Mouse (Mus musculus): ENCODE data around the gene Slc7a6os. TPM values are rescaled to one million over a fixed set of nuclear protein-coding genes. Genes with fewer than 3 reads are reported as not detected.

Slc7a6os gene
- total RNA-seq, 2 experiments from 2014 or later, result 11.7 to 13.3 TPM

GRCm38 (mm10) chr8:106177594-106177993 is 33.1 kb downstream of the Slc7a6os start:
- DNase-seq, result no peak

GRCm38 (mm10) chr8:106176891-106177290 is 33.8 kb downstream of the Slc7a6os start:
- DNase-seq, result no peak

GRCm38 (mm10) chr8:106173566-106173965 is 37.2 kb downstream of the Slc7a6os start:
- no peak for DNase-seq

- DNase-seq, result no peak
Measured at GRCm38 (mm10) chr8:106169934-106170480, 40.7 kb downstream of the Slc7a6os start.

GRCm38 (mm10) chr8:106169017-106169933 is 41.5 kb downstream of the Slc7a6os start:
- peak; percentile 37 for DNase-seq

- peak; percentile 83 for DNase-seq
Measured at GRCm38 (mm10) chr8:106168356-106169016, 42.2 kb downstream of the Slc7a6os start, which contains the start of gene Slc7a6. Gene Slc7a6 (plus strand): TSS chr8:106168857.

- peak; percentile 69 for DNase-seq
Measured at GRCm38 (mm10) chr8:106165460-106165859, 45.3 kb downstream of the Slc7a6os start.

GRCm38 (mm10) chr8:106163251-106163650 is 47.5 kb downstream of the Slc7a6os start:
- no peak for DNase-seq

- no peak for DNase-seq
Measured at GRCm38 (mm10) chr8:106159876-106160275, 50.9 kb downstream of the Slc7a6os start.

- DNase-seq, result no peak
Measured at GRCm38 (mm10) chr8:106158381-106158780, 52.4 kb downstream of the Slc7a6os start.

GRCm38 (mm10) chr8:106157419-106157818 is 53.3 kb downstream of the Slc7a6os start:
- DNase-seq, result no peak

GRCm38 (mm10) chr8:106152876-106153275 is 57.9 kb downstream of the Slc7a6os start:
- DNase-seq, result no peak

GRCm38 (mm10) chr8:106151041-106151440 is 59.7 kb downstream of the Slc7a6os start:
- DNase-seq, result no peak

Other genes starting within 250 kb of the Slc7a6os start
- 10 to 100 TPM; 18.7 to 26.6 TPM for gene Slc12a4, start 244.8 kb downstream of the Slc7a6os start, total RNA-seq (2021)
- gene Dpep3, start 231.5 kb downstream of the Slc7a6os start, total RNA-seq (2021), result not detected
- gene Dus2, start 219.6 kb downstream of the Slc7a6os start, total RNA-seq (2021), result 10 to 100 TPM in 1 of 2 experiments, 1 to 10 TPM in 1; 9.6 to 11.1 TPM
- not detected for gene Dpep2nb, start 205.0 kb downstream of the Slc7a6os start, total RNA-seq (2021)
- 1 to 10 TPM; 8.0 to 8.4 TPM for gene Ddx28, start 199.1 kb downstream of the Slc7a6os start, total RNA-seq (2021)
- 10 to 100 TPM; 25.3 to 30.7 TPM for gene Nfatc3, start 152.1 kb downstream of the Slc7a6os start, total RNA-seq (2021)
- gene Esrp2, start 74.0 kb downstream of the Slc7a6os start, total RNA-seq (2021), result under 1 TPM in 1 of 2 experiments, not detected in 1; 0.07 TPM
- gene Pla2g15, start 60.5 kb downstream of the Slc7a6os start, total RNA-seq (2021), result 1 to 10 TPM; 4.7 to 6.6 TPM
- gene Slc7a6, start 42.1 kb downstream of the Slc7a6os start, total RNA-seq (2021), result 10 to 100 TPM in 1 of 2 experiments, 1 to 10 TPM in 1; 5.8 to 11.0 TPM
- gene Prmt7, start within 50 bp of the Slc7a6os start, total RNA-seq (2021), result 10 to 100 TPM; 23.8 to 25.5 TPM
- 1 to 10 TPM; 1.4 to 7.7 TPM for gene Smpd3, start 127.1 kb upstream of the Slc7a6os start, total RNA-seq (2021)
- 1 to 10 TPM; 4.3 to 5.6 TPM for gene Zfp90, start 204.4 kb upstream of the Slc7a6os start, total RNA-seq (2021)